Comparison of ENCODE assay signal across 24 mouse cellular contexts in genomic region chr17:60423570-60423969, GRCm38 (mm10).
"Had no signal": no experiment of that assay in that cellular context is flagged by ENCODE, and none has a peak within 500 bp of the region (broad histone marks: within the 10 kb centered on the region; RNA-seq: fewer than 3 reads in every experiment).

No protein-coding gene starts in this region.

- H3K36me3 ChIP-seq: heart, embryonic 10.5 days; heart, embryonic 12.5 days; hindbrain, embryonic 10.5 days; hindbrain, embryonic 12.5 days; intestine, embryonic 15.5 days; limb, embryonic 10.5 days; limb, embryonic 12.5 days; liver, embryonic 13.5 days; liver, embryonic 15.5 days had no signal

- H3K4me3 ChIP-seq: gastrocnemius, adult 2 months; heart, embryonic 10.5 days; heart, embryonic 12.5 days; hindbrain, embryonic 10.5 days; hindbrain, embryonic 12.5 days; intestine, embryonic 15.5 days; layer of hippocampus, adult 2 months; left cerebral cortex, adult 2 months; limb, embryonic 10.5 days; limb, embryonic 12.5 days; liver, embryonic 13.5 days; liver, embryonic 15.5 days had no signal

- H3K27ac ChIP-seq: gastrocnemius, adult 2 months; heart, embryonic 10.5 days; hindbrain, embryonic 10.5 days; hindbrain, embryonic 12.5 days; hindbrain, embryonic 14.5 days; intestine, embryonic 15.5 days; layer of hippocampus, adult 2 months; left cerebral cortex, adult 2 months; limb, embryonic 10.5 days; limb, embryonic 12.5 days; liver, embryonic 13.5 days; liver, embryonic 15.5 days had no signal

- H3K27me3 ChIP-seq: heart, embryonic 12.5 days; hindbrain, embryonic 12.5 days; intestine, embryonic 15.5 days; limb, embryonic 12.5 days; liver, embryonic 13.5 days; liver, embryonic 15.5 days had no signal

- H3K4me1 ChIP-seq: heart, embryonic 10.5 days; heart, embryonic 12.5 days; hindbrain, embryonic 10.5 days; hindbrain, embryonic 12.5 days; intestine, embryonic 15.5 days; limb, embryonic 10.5 days; limb, embryonic 12.5 days; liver, embryonic 13.5 days; liver, embryonic 15.5 days had no signal

- DNase-seq: gastrocnemius, adult 2 months; gastrocnemius, postnatal 10 days; heart, adult 18-20 months; heart, postnatal 10 days; heart, postnatal 4 days; kidney, adult 18-20 months; kidney, adult 8-10 months; kidney, postnatal 10 days; kidney, postnatal 25 days; kidney, postnatal 4 days; liver; liver, embryonic 13.5 days; liver, postnatal 0 days had no signal

- H3K9ac ChIP-seq: heart, embryonic 12.5 days; hindbrain, embryonic 12.5 days; hindbrain, embryonic 14.5 days; intestine, embryonic 15.5 days; limb, embryonic 12.5 days; liver, embryonic 13.5 days; liver, embryonic 15.5 days; liver, postnatal 0 days had no signal

- H3K9me3 ChIP-seq: heart, embryonic 10.5 days; hindbrain, embryonic 10.5 days; hindbrain, embryonic 12.5 days; intestine, embryonic 15.5 days; limb, embryonic 10.5 days; limb, embryonic 12.5 days; liver, embryonic 13.5 days; liver, embryonic 15.5 days had no signal
